In genomic region chrX:162159637-162160611, GRCm38 (mm10) we compare ENCODE assay signal across 9 mouse cellular contexts. TPM values are rescaled to one million over a fixed set of nuclear protein-coding genes. Genes with fewer than 3 reads are reported as not detected.
DNase-seq lines count a peak whose midpoint lies in the region; ATAC-seq and TF ChIP-seq lines count a peak whose summit lies in the region.
"Had no signal": no experiment of that assay in that cellular context is flagged by ENCODE, and none has a peak within 500 bp of the region (broad histone marks: within the 10 kb centered on the region; RNA-seq: fewer than 3 reads in every experiment).

Nhs (minus strand) TSS chrX:162159730.

- 27% methylated on average over 56 of the region's 61 CpGs for WGBS in hindbrain, postnatal 0 days

- peak within 1 kb of the TSS; percentile 53 for H3K4me3 ChIP-seq in hindbrain, postnatal 0 days (ENCODE audit: low read length)

- peak within 1 kb of the TSS; percentile 66 for H3K4me2 ChIP-seq in hindbrain, postnatal 0 days (ENCODE audit: low read depth, low read length)

- H3K9me3 ChIP-seq in hindbrain, postnatal 0 days (ENCODE audit: low read length): no peaks in the 10 kb centered on the region

- H3K9ac ChIP-seq in hindbrain, postnatal 0 days (replicated peaks; ENCODE audit: low read length): peak within 1 kb of the TSS; percentile 52

- H3K4me1 ChIP-seq in hindbrain, postnatal 0 days (ENCODE audit: insufficient read depth, low read length): no peaks in the 10 kb centered on the region

- no peaks in the 10 kb centered on the region for H3K36me3 ChIP-seq in hindbrain, postnatal 0 days (ENCODE audit: insufficient read depth, low read length)

- DNase-seq in layer of hippocampus, adult 11-12 months (ENCODE audit: low spot score): peak; percentile 22
- DNase-seq in layer of hippocampus, adult 9-11 months: no peak
- DNase-seq in embryo, embryonic 10 days (ENCODE audit: low spot score): peak; percentile 80
- DNase-seq in gastrocnemius, postnatal 25 days: peak; percentile 66
- peak; percentile 83 for DNase-seq in hindbrain, postnatal 0 days (ENCODE audit: low spot score)
- peak; percentile 28 to 34 for DNase-seq in left cerebral cortex, postnatal 25 days (ENCODE audit: low spot score in 2 of 2)
- peak; percentile 27 for DNase-seq in right cerebral cortex, postnatal 25 days

- no peaks in the 10 kb centered on the region for H3K27me3 ChIP-seq in hindbrain, postnatal 0 days (ENCODE audit: insufficient read depth, low read length)

- intact Hi-C loops in left cerebral cortex, postnatal 25 days (cut with DNase I): loop anchor here (5.0 to 10.0 kb wide), 2 partner anchors 115 to 193 kb away; no protein-coding TSS in a partner anchor

- peak within 1 kb of the TSS; percentile 32; the same call in 1 of the 2 replicates for H3K27ac ChIP-seq in hindbrain, postnatal 0 days
- H3K27ac ChIP-seq: macrophage had no signal

- TF ChIP-seq CTCF in hindbrain, postnatal 0 days (IDR thresholded peaks at IDR 0.05; ENCODE audit: low read depth): peak; percentile 41

- ATAC-seq in hindbrain, postnatal 0 days: peak; percentile 93
- ATAC-seq in megakaryocyte-erythroid progenitor cell, adult 5-6 weeks (replicated peaks; ENCODE audit: low FRiP score, low TSS enrichment, poor library complexity, severe bottlenecking): peak; percentile 76

RNA-seq across cellular contexts. Expression of gene Nhs, which starts in this region (rescaled TPM):
- under 1 TPM; 0.48 to 0.61 TPM for total RNA-seq in gastrocnemius, postnatal 25 days (2021)
- 15.2 and 16.5 TPM in 2 replicates for total RNA-seq in hindbrain, postnatal 0 days (2014; rRNA removed)
- polyA plus RNA-seq in hindbrain, postnatal 0 days (2015; fragmentation: Nextera tagmentation; extraction: Ambion mirVana): 4.0 TPM in 2 replicates
- 1 to 10 TPM; 4.0 to 4.1 TPM for total RNA-seq in left cerebral cortex, postnatal 25 days (2021)
- 0.25 TPM in 1 of 2 replicates, not detected in the other for total RNA-seq in megakaryocyte-erythroid progenitor cell, adult 5-6 weeks (2014; fragmentation: Nextera tagmentation)
- not detected in 2 replicates for total RNA-seq in megakaryocyte-erythroid progenitor cell, adult 5-6 weeks (2017)
- polyA plus RNA-seq: macrophage had no signal

Comparison
In these comparisons a context has a peak if more than half of its experiments do, and no peak if none do; other contexts are left out.
1. Peak in DNase-seq in gastrocnemius, postnatal 25 days; RNA of the gene not detected or under 1 TPM.
2. Peak in ATAC-seq in megakaryocyte-erythroid progenitor cell, adult 5-6 weeks; RNA of the gene not detected or under 1 TPM.